Mouse (Mus musculus): ENCODE results near the gene Katnbl1. TPM values are rescaled to one million over a fixed set of nuclear protein-coding genes. Genes with fewer than 3 reads are reported as not detected.

The Katnbl1 gene
- polyA plus RNA-seq, 1 experiment from 2014 or later = 37.0 TPM

DNA sequence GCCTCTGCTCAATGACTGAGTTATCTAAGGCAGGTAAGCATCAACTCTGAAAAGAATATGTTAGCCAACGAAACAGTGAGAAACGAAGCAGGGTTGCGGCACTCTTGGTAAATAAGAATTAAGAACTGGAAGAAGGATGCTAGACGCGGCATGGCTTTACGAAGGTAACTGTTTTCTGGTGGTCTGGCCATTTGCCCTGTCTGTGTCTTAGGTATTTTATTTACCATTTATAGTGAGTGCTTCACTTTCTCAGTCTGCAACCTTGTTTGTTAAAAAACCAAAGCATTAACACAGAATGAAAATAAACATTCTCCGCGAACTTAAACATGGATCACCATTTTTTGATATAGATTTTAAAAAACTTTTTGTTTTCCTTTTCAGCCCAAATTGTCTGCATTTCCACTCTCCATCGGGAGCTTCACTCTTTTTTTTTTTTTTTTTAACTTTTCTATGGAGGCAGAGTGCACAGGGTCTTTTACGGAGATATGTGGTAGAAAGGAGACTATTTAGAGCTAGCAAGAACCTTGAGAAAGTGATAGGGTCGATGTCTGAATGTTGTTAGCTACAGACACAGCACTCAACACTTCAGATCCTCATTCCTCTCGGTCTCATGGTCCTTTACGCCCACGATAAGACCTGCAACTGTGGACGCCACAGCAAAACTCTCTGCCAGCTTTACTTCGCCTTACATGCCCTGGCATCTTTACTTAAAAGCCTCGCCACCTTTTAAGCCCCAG lies 75.3 kb downstream of the Katnbl1 start:
- Histone ChIP-seq H3K36me3 (ENCODE audit: insufficient read depth, low read length) (no peaks in the 10 kb centered on the region), H3K27ac (ENCODE audit: low read length) (peak overlapping the region; percentile 82; the same call in 1 of the 2 replicates)
- no peak for ATAC-seq (ENCODE audit: low FRiP score, low TSS enrichment)

DNA sequence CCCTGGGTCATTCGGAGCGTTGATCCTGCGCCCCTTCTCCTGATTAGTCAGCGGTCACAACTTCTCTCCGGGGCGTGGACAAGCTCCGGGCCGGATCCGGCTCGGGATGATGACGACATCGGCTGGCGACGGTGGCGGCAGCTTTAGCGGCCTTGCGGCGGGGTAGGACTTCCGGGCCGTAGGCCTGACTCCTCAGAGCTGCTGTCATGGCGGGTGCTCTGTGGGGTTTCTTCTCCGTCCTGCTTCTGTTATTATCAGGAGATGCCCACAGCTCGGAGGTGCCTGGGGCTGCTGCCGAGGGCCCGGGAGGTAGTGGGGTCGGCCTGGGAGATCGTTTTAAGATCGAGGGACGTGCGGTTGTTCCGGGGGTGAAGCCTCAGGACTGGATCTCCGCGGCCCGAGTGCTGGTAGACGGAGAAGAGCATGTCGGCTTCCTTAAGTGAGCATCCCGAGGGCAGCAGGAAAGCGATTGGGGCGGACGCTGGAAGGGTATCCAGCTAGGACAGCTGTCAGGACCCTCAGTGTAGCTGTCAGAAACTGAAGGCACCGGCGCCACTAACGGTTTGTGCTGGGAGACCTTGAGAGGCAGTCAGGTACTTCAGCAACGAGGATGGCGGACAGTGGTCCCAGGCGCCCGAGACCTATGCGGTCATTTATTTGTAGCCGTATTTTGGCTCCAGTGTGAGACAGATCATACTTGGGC lies 76.0 kb downstream of the Katnbl1 start, which contains the start of gene Emc7:
Gene Emc7 (plus strand): TSS at position 136 of the 703 bp plus-strand sequence.
- H3K27ac ChIP-seq (ENCODE audit: low read length) = peak within 1 kb of the TSS; percentile 82
- peak; percentile 99 for ATAC-seq (ENCODE audit: low FRiP score, low TSS enrichment)
- H3K4me3 ChIP-seq (ENCODE audit: low read length) = peak within 1 kb of the TSS; percentile 75
- peak within 1 kb of the TSS; percentile 92 for H3K9ac ChIP-seq (replicated peaks; ENCODE audit: low read length)
- H3K36me3 ChIP-seq (ENCODE audit: insufficient read depth, low read length) = peaks cover 2% of the 10 kb centered on the region
- peaks cover 10% of the 10 kb centered on the region for H3K4me1 ChIP-seq (ENCODE audit: insufficient read depth, low read length)
- no peaks in the 10 kb centered on the region for H3K27me3 ChIP-seq (ENCODE audit: insufficient read depth, low read length)
- 0 out of 2 replicates have a peak, but pooled peaks cover 1% of the 10 kb centered on the region for H3K9me3 ChIP-seq (ENCODE audit: low read length)
- WGBS = 0% methylated on average over 49 of the region's 49 CpGs
- peak within 1 kb of the TSS; percentile 85 for H3K4me2 ChIP-seq (replicated peaks; ENCODE audit: low read depth, low read length)

More for the DNA sequence above, 75.3 kb downstream of the Katnbl1 start:
- Histone ChIP-seq H3K9ac (replicated peaks; ENCODE audit: low read length) (peak overlapping the region; percentile 92), H3K4me3 (ENCODE audit: low read length) (peak overlapping the region; percentile 75), H3K4me1 (ENCODE audit: insufficient read depth, low read length) (peaks cover 10% of the 10 kb centered on the region), H3K27me3 (ENCODE audit: insufficient read depth, low read length) (no peaks in the 10 kb centered on the region), H3K4me2 (replicated peaks; ENCODE audit: low read depth, low read length) (peak overlapping the region; percentile 61), H3K9me3 (ENCODE audit: low read length) (no peaks in the 10 kb centered on the region)
- WGBS = 28% methylated on average over 17 of the region's 17 CpGs

GRCm38 (mm10) chr2:112460557-112460956 lies 81.5 kb downstream of the Katnbl1 start:
- H3K4me1 ChIP-seq (ENCODE audit: insufficient read depth, low read length) = peaks cover 7% of the 10 kb centered on the region
- WGBS = 90% methylated on average over 3 of the region's 3 CpGs
- H3K9me3 ChIP-seq (ENCODE audit: low read length) = 0 out of 2 replicates have a peak, but pooled peaks cover 3% of the 10 kb centered on the region
- peaks cover 22% of the 10 kb centered on the region for H3K36me3 ChIP-seq (ENCODE audit: insufficient read depth, low read length)
- ATAC-seq (ENCODE audit: low FRiP score, low TSS enrichment) = no peak
- no peaks in the 10 kb centered on the region for H3K27me3 ChIP-seq (ENCODE audit: insufficient read depth, low read length)
- no peak overlapping the region for H3K4me2 ChIP-seq (replicated peaks; ENCODE audit: low read depth, low read length)
- H3K27ac ChIP-seq (ENCODE audit: low read length) = no peak overlapping the region
- no peak overlapping the region for H3K9ac ChIP-seq (replicated peaks; ENCODE audit: low read length)
- no peak overlapping the region for H3K4me3 ChIP-seq (ENCODE audit: low read length)

Other genes starting within 250 kb of the Katnbl1 start
- gene Olfr1316, start 244.2 kb upstream of the Katnbl1 start, polyA plus RNA-seq (2015; fragmentation: Nextera tagmentation; extraction: Ambion mirVana) = not detected in 2 replicates
- not detected in 2 replicates for gene Olfr1317, start 238.9 kb upstream of the Katnbl1 start, polyA plus RNA-seq (2015; fragmentation: Nextera tagmentation; extraction: Ambion mirVana)
- not detected in 2 replicates for gene Olfr1318, start 225.0 kb upstream of the Katnbl1 start, polyA plus RNA-seq (2015; fragmentation: Nextera tagmentation; extraction: Ambion mirVana)
- 28.0 and 30.0 TPM in 2 replicates for gene Lpcat4, start 139.7 kb upstream of the Katnbl1 start, polyA plus RNA-seq (2015; fragmentation: Nextera tagmentation; extraction: Ambion mirVana)
- gene Nutm1, start 119.9 kb upstream of the Katnbl1 start, polyA plus RNA-seq (2015; fragmentation: Nextera tagmentation; extraction: Ambion mirVana) = 0.04 and 0.05 TPM in 2 replicates
- gene Nop10, start 117.3 kb upstream of the Katnbl1 start, polyA plus RNA-seq (2015; fragmentation: Nextera tagmentation; extraction: Ambion mirVana) = 225 and 243 TPM in 2 replicates
- 9.4 and 12.3 TPM in 2 replicates for gene Slc12a6, start 113.4 kb upstream of the Katnbl1 start, polyA plus RNA-seq (2015; fragmentation: Nextera tagmentation; extraction: Ambion mirVana)
- not detected in 2 replicates for gene Gm21985, start 112.9 kb upstream of the Katnbl1 start, polyA plus RNA-seq (2015; fragmentation: Nextera tagmentation; extraction: Ambion mirVana)
- 129 and 139 TPM in 2 replicates for gene Emc4, start 11.2 kb upstream of the Katnbl1 start, polyA plus RNA-seq (2015; fragmentation: Nextera tagmentation; extraction: Ambion mirVana)
- gene Emc7, start 75.8 kb downstream of the Katnbl1 start, polyA plus RNA-seq (2015; fragmentation: Nextera tagmentation; extraction: Ambion mirVana) = 20.0 and 21.3 TPM in 2 replicates
- gene Chrm5, start 101.6 kb downstream of the Katnbl1 start, polyA plus RNA-seq (2015; fragmentation: Nextera tagmentation; extraction: Ambion mirVana) = 0.10 TPM in 2 replicates
- gene Aven, start 113.8 kb downstream of the Katnbl1 start, polyA plus RNA-seq (2015; fragmentation: Nextera tagmentation; extraction: Ambion mirVana) = 5.2 and 7.3 TPM in 2 replicates

Data from kidney, embryonic 16.5 days (tissue).